Mouse (Mus musculus): ENCODE results near the gene Krtap10-10.

Gene Krtap10-10

DNA sequence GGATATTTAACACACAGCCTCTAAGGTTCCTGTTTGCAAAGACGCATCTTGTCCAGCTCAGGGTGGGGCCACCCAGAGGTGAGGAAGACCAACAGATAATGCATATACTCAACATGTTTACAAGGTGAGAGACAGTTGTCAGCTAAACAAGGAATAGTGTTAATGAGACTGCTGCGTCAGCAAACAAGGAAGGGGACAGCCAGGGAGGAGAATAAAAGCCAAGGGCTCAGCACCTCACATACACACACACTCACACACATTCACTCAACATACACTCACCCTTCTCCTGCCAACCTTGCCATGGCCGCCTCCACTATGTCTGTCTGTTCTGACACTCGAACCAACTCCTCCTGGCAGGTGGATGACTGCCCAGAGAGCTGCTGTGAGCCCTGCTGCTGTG lies 21.4 kb upstream of the Krtap10-10 start, which contains the start of gene Gm2696:
TSS of gene Gm2696 (plus strand) at position 301 of the 400 bp plus-strand sequence.
- Histone ChIP-seq H3K27me3 (ENCODE audit: insufficient read depth, low read length) (no peaks in the 10 kb centered on the region), H3K4me3 (replicated peaks; ENCODE audit: low read length) (no peak within 1 kb of the TSS), H3K36me3 (ENCODE audit: insufficient read depth, low read length) (no peaks in the 10 kb centered on the region), H3K4me1 (replicated peaks; ENCODE audit: low read depth, low read length) (no peaks in the 10 kb centered on the region), H3K9me3 (ENCODE audit: low read length) (peaks cover 17% of the 10 kb centered on the region)
- no peak for TF ChIP-seq CTCF (conservative IDR thresholded peaks at IDR 0.05; ENCODE audit: low read length)
- TF ChIP-seq NANOG (IDR thresholded peaks at IDR 0.05; ENCODE audit: borderline replicate concordance, low read length), result no peak
- no peak for TF ChIP-seq POU5F1 (IDR thresholded peaks at IDR 0.05; ENCODE audit: borderline replicate concordance, low read length)

GRCm38 (mm10) chr10:77815514-77815913 lies 20.2 kb upstream of the Krtap10-10 start:
- no peak for TF ChIP-seq POU5F1 (IDR thresholded peaks at IDR 0.05; ENCODE audit: borderline replicate concordance, low read length)
- peak; percentile 90 for TF ChIP-seq CTCF (conservative IDR thresholded peaks at IDR 0.05; ENCODE audit: low read length)
- peaks cover 5% of the 10 kb centered on the region for H3K9me3 ChIP-seq (ENCODE audit: low read length)
- no peak overlapping the region for H3K4me3 ChIP-seq (replicated peaks; ENCODE audit: low read length)
- H3K36me3 ChIP-seq (ENCODE audit: insufficient read depth, low read length), result no peaks in the 10 kb centered on the region
- no peaks in the 10 kb centered on the region for H3K27me3 ChIP-seq (ENCODE audit: insufficient read depth, low read length)
- no peaks in the 10 kb centered on the region for H3K4me1 ChIP-seq (replicated peaks; ENCODE audit: low read depth, low read length)

DNA sequence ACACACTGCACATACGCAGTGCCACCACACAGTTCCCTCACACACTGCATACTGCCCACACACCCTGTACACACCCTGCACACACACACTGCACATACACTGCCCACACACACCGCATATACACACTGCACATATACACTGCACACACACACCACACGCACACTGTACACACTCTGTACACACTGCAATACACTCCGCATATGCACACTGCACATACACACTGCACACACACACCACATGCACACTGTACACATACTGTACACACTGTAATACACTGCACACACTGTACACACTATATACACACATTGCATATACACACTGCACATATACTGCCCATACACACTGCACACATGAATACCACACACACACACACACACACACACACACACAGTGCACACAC lies 17.2 kb upstream of the Krtap10-10 start:
- Histone ChIP-seq H3K27me3 (ENCODE audit: insufficient read depth, low read length) (no peaks in the 10 kb centered on the region), H3K36me3 (ENCODE audit: insufficient read depth, low read length) (no peaks in the 10 kb centered on the region), H3K4me1 (replicated peaks; ENCODE audit: low read depth, low read length) (no peaks in the 10 kb centered on the region), H3K4me3 (replicated peaks; ENCODE audit: low read length) (no peak overlapping the region), H3K9me3 (ENCODE audit: low read length) (no peaks in the 10 kb centered on the region)
- TF ChIP-seq POU5F1 (IDR thresholded peaks at IDR 0.05; ENCODE audit: borderline replicate concordance, low read length), result no peak
- TF ChIP-seq NANOG (IDR thresholded peaks at IDR 0.05; ENCODE audit: borderline replicate concordance, low read length), result no peak
- TF ChIP-seq CTCF (conservative IDR thresholded peaks at IDR 0.05; ENCODE audit: low read length), result no peak

- H3K4me1 ChIP-seq (replicated peaks; ENCODE audit: low read depth, low read length), result no peaks in the 10 kb centered on the region
- no peaks in the 10 kb centered on the region for H3K27me3 ChIP-seq (ENCODE audit: insufficient read depth, low read length)
- no peak overlapping the region for H3K4me3 ChIP-seq (replicated peaks; ENCODE audit: low read length)
- no peak for TF ChIP-seq POU5F1 (IDR thresholded peaks at IDR 0.05; ENCODE audit: borderline replicate concordance, low read length)
- TF ChIP-seq CTCF (conservative IDR thresholded peaks at IDR 0.05; ENCODE audit: low read length), result no peak
- TF ChIP-seq NANOG (IDR thresholded peaks at IDR 0.05; ENCODE audit: borderline replicate concordance, low read length), result no peak
- no peaks in the 10 kb centered on the region for H3K36me3 ChIP-seq (ENCODE audit: insufficient read depth, low read length)
- H3K9me3 ChIP-seq (ENCODE audit: low read length), result no peaks in the 10 kb centered on the region
Observed at GRCm38 (mm10) chr10:77819203-77819602, 16.5 kb upstream of the Krtap10-10 start.

DNA sequence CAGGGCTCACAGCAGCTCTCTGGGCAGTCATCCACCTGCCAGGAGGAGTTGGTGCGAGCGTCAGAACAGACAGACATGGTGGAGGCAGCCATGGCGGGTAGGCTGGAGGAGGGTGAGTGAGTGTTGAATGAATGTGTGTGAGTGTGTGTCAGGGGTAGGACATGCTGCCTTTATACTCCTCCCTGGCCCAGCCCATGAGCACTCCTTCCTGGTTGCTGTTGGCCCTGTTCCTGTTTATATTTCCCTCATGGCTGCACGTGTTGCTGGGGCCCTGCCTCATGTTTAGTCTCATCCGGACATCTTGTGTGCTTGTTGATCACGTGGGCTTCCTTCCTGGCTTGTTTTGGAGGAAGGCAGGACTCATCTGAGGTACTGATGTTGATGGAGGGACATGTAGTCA lies 8.8 kb upstream of the Krtap10-10 start, which contains the start of gene Krtap10-4:
TSS of gene Krtap10-4 (minus strand) at position 145 of the 400 bp plus-strand sequence.
- Histone ChIP-seq H3K36me3 (ENCODE audit: insufficient read depth, low read length) (no peaks in the 10 kb centered on the region), H3K27me3 (ENCODE audit: insufficient read depth, low read length) (no peaks in the 10 kb centered on the region), H3K4me1 (replicated peaks; ENCODE audit: low read depth, low read length) (no peaks in the 10 kb centered on the region), H3K4me3 (replicated peaks; ENCODE audit: low read length) (no peak within 1 kb of the TSS), H3K9me3 (ENCODE audit: low read length) (no peaks in the 10 kb centered on the region)
- TF ChIP-seq CTCF (conservative IDR thresholded peaks at IDR 0.05; ENCODE audit: low read length) (no peak), POU5F1 (IDR thresholded peaks at IDR 0.05; ENCODE audit: borderline replicate concordance, low read length) (no peak), NANOG (IDR thresholded peaks at IDR 0.05; ENCODE audit: borderline replicate concordance, low read length) (no peak)

DNA sequence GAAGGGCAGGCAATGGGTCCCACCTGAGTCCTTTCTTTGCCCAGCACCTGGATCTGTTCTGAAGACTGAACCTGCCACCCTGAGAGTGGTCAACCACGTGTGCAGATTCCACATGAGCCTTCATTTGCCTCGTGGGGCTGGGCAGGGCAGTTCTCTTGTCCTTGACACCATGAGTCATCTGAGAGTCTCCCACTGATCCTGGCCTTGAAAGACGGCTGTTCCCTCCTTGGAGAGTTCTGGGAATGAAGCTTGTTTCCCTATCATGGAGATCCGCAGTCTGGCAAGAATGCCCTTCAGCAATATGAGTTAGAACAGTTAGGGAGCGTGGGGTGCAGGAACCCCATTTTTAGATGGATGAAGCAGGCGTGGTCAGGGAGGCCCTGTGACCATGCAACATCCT lies 3.3 kb downstream of the Krtap10-10 start:
- Histone ChIP-seq H3K4me3 (replicated peaks; ENCODE audit: low read length) (no peak overlapping the region), H3K27me3 (ENCODE audit: insufficient read depth, low read length) (no peaks in the 10 kb centered on the region), H3K9me3 (ENCODE audit: low read length) (peaks cover 16% of the 10 kb centered on the region; the same call in 1 of the 2 replicates), H3K4me1 (replicated peaks; ENCODE audit: low read depth, low read length) (0 out of 2 replicates have a peak, but pooled peaks cover 5% of the 10 kb centered on the region), H3K36me3 (ENCODE audit: insufficient read depth, low read length) (no peaks in the 10 kb centered on the region)
- TF ChIP-seq CTCF (conservative IDR thresholded peaks at IDR 0.05; ENCODE audit: low read length) (no peak), NANOG (IDR thresholded peaks at IDR 0.05; ENCODE audit: borderline replicate concordance, low read length) (no peak), POU5F1 (IDR thresholded peaks at IDR 0.05; ENCODE audit: borderline replicate concordance, low read length) (no peak)

DNA sequence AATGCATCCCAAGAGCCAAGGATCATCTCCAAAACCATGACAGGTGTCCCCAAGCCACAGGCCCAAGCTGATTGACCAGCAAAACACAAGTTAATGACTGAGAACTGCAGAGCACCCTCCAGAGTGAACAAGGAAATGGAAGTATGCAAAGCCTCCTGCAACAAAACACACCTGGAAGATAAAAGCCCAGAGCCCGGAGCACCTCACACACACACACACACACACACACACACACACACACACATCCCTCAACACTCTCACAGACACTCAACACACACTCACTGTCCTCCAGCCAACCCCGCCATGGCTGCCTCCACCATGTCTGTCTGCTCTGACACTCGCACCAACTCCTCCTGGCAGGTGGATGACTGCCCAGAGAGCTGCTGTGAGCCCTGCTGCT lies 10.8 kb downstream of the Krtap10-10 start, which contains the start of gene Gm36176:
TSS of gene Gm36176 (plus strand) at position 301 of the 400 bp plus-strand sequence.
- Histone ChIP-seq H3K9me3 (ENCODE audit: low read length) (peaks cover 20% of the 10 kb centered on the region), H3K27me3 (ENCODE audit: insufficient read depth, low read length) (no peaks in the 10 kb centered on the region), H3K4me1 (replicated peaks; ENCODE audit: low read depth, low read length) (peaks cover 3% of the 10 kb centered on the region), H3K4me3 (replicated peaks; ENCODE audit: low read length) (no peak within 1 kb of the TSS), H3K36me3 (ENCODE audit: insufficient read depth, low read length) (no peaks in the 10 kb centered on the region)
- TF ChIP-seq CTCF (conservative IDR thresholded peaks at IDR 0.05; ENCODE audit: low read length), result no peak
- TF ChIP-seq POU5F1 (IDR thresholded peaks at IDR 0.05; ENCODE audit: borderline replicate concordance, low read length), result no peak
- TF ChIP-seq NANOG (IDR thresholded peaks at IDR 0.05; ENCODE audit: borderline replicate concordance, low read length), result no peak

GRCm38 (mm10) chr10:77846961-77847360 lies 11.2 kb downstream of the Krtap10-10 start:
- Histone ChIP-seq H3K4me1 (replicated peaks; ENCODE audit: low read depth, low read length) (peaks cover 6% of the 10 kb centered on the region), H3K36me3 (ENCODE audit: insufficient read depth, low read length) (no peaks in the 10 kb centered on the region), H3K27me3 (ENCODE audit: insufficient read depth, low read length) (no peaks in the 10 kb centered on the region), H3K4me3 (replicated peaks; ENCODE audit: low read length) (no peak overlapping the region), H3K9me3 (ENCODE audit: low read length) (peaks cover 19% of the 10 kb centered on the region)
- no peak for TF ChIP-seq CTCF (conservative IDR thresholded peaks at IDR 0.05; ENCODE audit: low read length)
- no peak for TF ChIP-seq NANOG (IDR thresholded peaks at IDR 0.05; ENCODE audit: borderline replicate concordance, low read length)
- TF ChIP-seq POU5F1 (IDR thresholded peaks at IDR 0.05; ENCODE audit: borderline replicate concordance, low read length), result no peak

GRCm38 (mm10) chr10:77847538-77847937 lies 11.8 kb downstream of the Krtap10-10 start:
- H3K9me3 ChIP-seq (ENCODE audit: low read length), result peaks cover 19% of the 10 kb centered on the region

More at GRCm38 (mm10) chr10:77847538-77847937, 11.8 kb downstream of the Krtap10-10 start:
- Histone ChIP-seq H3K4me3 (replicated peaks; ENCODE audit: low read length) (no peak overlapping the region), H3K27me3 (ENCODE audit: insufficient read depth, low read length) (no peaks in the 10 kb centered on the region), H3K36me3 (ENCODE audit: insufficient read depth, low read length) (no peaks in the 10 kb centered on the region), H3K4me1 (replicated peaks; ENCODE audit: low read depth, low read length) (peaks cover 10% of the 10 kb centered on the region)
- TF ChIP-seq POU5F1 (IDR thresholded peaks at IDR 0.05; ENCODE audit: borderline replicate concordance, low read length) (no peak), NANOG (IDR thresholded peaks at IDR 0.05; ENCODE audit: borderline replicate concordance, low read length) (no peak), CTCF (conservative IDR thresholded peaks at IDR 0.05; ENCODE audit: low read length) (no peak)
